Mouse (Mus musculus) cerebellum, adult 2 months (tissue): ENCODE measurements around the gene Nadk.

Source experiments
- CTCF ChIP-seq: fragments of 200-500 bp; IDR thresholded peaks from 2 replicates; pipeline ENCODE4 v1.5.1; 2011; ENCODE audit warnings: low read depth, mild to moderate bottlenecking, control low read depth, low read length, moderate library complexity, borderline replicate concordance; ENCODE audit not compliant: insufficient read depth
- POLR2A ChIP-seq: fragments of 200-500 bp; IDR thresholded peaks from 2 replicates; pipeline ENCODE4 v1.6.1; 2011; ENCODE audit warnings: low read length, control low read depth, borderline replicate concordance; ENCODE audit not compliant: insufficient read depth

DNA sequence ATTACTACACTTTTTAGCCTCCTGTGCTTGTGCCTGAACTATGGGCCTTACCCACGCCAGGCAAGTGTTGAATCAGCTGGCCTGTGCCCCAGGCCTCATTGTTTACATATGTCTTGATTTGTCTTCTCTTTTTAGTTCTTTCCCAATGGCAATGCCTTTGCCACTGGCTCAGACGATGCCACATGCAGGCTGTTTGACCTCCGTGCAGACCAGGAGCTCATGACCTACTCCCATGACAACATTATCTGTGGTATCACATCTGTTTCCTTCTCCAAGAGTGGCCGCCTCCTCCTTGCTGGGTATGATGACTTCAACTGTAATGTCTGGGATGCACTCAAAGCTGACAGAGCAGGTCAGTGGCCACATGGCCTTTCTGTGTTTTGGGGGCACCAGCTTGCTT lies 7.3 kb upstream of the Nadk start:
- TF ChIP-seq CTCF = no peak
- no peak for TF ChIP-seq POLR2A
